Mouse (Mus musculus): ENCODE data around the gene Fkbp2. TPM values are rescaled to one million over a fixed set of nuclear protein-coding genes. Genes with fewer than 3 reads are reported as not detected.

Fkbp2 gene
- 88.3 and 101 TPM in 2 replicates for polyA plus RNA-seq (2015; fragmentation: Nextera tagmentation; extraction: Ambion mirVana)

DNA sequence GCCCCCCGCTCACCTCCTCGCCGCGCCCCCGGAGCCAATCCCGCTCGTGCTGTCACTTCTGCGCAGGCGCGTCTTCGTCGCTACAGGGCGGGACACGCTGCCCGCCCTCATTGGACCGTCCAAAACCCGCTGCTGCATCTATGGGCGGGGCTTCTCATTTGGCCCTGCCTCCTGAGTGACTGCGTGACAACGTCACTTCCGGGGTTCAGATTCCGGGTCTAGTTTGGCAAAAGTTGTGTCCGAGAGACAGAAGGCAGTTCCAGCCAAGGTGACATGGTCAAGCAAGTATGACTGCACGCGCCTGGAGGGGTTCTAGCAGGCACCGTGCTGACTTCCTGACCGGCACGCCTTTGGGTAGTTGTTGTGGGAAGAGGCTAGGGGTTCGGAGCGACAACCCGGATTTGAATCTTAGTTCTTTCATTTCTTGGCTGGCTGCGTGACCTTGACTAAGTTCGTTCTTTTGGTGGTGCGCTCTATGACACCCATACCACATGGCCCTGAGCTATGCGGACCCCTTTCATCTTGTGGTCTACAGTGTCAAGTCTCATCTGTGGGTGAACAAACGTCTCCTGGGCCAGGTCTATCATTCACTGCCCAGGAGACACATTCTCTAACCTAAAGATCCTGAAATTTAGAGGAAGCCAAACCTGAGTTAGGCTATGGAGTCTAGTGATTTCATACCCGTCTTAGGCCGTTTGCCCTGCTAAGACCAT lies at the start of gene Fkbp2:
TSS of gene Fkbp2 (minus strand) at position 121 of the 713 bp plus-strand sequence.
- Histone ChIP-seq H3K27me3 (no peaks in the 10 kb centered on the region), H3K4me2 (peak within 1 kb of the TSS; percentile 98), H3K4me1 (replicated peaks) (peaks cover 66% of the 10 kb centered on the region), H3K36me3 (replicated peaks) (peaks cover 50% of the 10 kb centered on the region), H3K9me3 (replicated peaks) (no peaks in the 10 kb centered on the region), H3K9ac (peak within 1 kb of the TSS; percentile 78), H3K4me3 (replicated peaks) (peak within 1 kb of the TSS; percentile 77), H3K27ac (replicated peaks) (peak within 1 kb of the TSS; percentile 91)
- WGBS (ENCODE audit: insufficient replicate concordance) = under 1% methylated on average over 38 of the region's 38 CpGs
- peak; percentile 83 for ATAC-seq (ENCODE audit: insufficient read depth)

DNA sequence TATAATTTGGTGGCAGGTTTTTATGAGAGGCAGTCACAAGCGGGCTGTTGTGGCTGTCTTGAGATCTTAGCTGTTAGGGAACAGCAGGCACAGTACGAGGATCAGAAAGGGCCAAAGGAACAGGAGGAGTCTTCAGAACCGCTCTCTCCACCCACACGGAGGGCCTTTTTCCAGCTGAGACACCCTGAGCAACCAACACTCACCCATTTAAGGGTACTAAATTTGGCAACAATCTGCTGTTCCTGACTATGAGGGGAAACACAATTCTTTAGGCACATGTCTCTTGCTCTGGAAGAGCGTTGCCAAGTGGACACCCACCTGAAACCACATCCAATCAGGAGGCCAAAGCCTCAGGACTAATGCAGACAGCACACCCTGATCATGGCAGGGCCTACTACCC lies 49.2 kb upstream of the Fkbp2 start:
- Histone ChIP-seq H3K27ac (replicated peaks) (no peak overlapping the region), H3K27me3 (no peaks in the 10 kb centered on the region), H3K36me3 (replicated peaks) (peaks cover 99% of the 10 kb centered on the region), H3K4me1 (replicated peaks) (no peaks in the 10 kb centered on the region), H3K9me3 (replicated peaks) (no peaks in the 10 kb centered on the region), H3K4me3 (replicated peaks) (no peak overlapping the region), H3K4me2 (no peak overlapping the region), H3K9ac (no peak overlapping the region)
- 86% methylated on average over 5 of the region's 5 CpGs for WGBS (ENCODE audit: insufficient replicate concordance)
- ATAC-seq (ENCODE audit: insufficient read depth) = no peak

DNA sequence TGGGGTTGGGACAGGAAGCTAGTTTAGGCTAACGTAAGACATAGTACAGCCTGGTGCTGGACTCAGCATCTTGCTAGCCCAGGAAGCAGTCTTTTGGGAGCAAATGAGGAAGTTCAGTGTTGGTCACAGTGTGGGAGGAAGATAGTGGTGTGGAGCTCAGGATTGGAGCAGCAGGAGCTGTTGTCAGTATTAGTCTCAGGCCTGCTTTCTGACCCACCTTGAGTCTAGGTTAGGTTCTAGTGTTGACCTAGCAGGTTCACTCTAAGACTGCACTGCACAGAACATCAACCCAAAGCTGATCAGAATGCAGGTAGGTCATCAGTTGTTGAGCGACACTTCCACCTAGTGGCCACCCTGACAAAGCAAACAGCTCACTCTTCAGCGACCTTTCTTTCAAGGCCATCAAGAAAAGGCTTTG lies 39.9 kb upstream of the Fkbp2 start:
- H3K9ac ChIP-seq = peak overlapping the region; percentile 84; the same call in 1 of the 2 replicates
- no peak for ATAC-seq (ENCODE audit: insufficient read depth)
- H3K4me1 ChIP-seq (replicated peaks) = peaks cover 46% of the 10 kb centered on the region
- peak overlapping the region; percentile 73 for H3K4me3 ChIP-seq (replicated peaks)
- 20% methylated on average over 3 of the region's 3 CpGs for WGBS (ENCODE audit: insufficient replicate concordance)
- H3K4me2 ChIP-seq = peak overlapping the region; percentile 88
- peaks cover 75% of the 10 kb centered on the region for H3K36me3 ChIP-seq (replicated peaks)
- no peaks in the 10 kb centered on the region for H3K9me3 ChIP-seq (replicated peaks)
- peak overlapping the region; percentile 92 for H3K27ac ChIP-seq (replicated peaks)
- H3K27me3 ChIP-seq = no peaks in the 10 kb centered on the region

DNA sequence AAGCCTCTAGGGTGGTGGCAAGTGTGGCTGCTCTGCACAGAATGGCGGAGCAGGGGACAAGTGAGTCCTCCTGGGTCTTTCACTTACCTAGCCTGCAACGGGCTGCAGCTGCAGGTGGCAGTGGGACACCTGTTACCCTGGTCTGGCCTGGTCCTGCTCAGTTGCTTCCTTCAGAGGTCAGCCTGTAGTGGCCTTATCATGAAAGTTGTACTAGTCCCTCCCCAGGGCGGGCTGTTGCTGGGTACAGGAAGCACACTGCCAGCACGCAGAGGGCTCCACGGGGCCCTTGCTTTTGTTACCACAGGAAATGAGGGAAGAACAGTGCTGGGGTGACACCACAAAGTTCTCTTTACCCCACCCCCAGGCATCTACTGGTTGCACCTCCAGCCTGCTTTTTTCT lies 38.9 kb upstream of the Fkbp2 start, which contains the start of gene Fermt3:
TSS of gene Fermt3 (minus strand) at position 279 of the 400 bp plus-strand sequence.
- H3K27ac ChIP-seq (replicated peaks) = peak within 1 kb of the TSS; percentile 92
- H3K36me3 ChIP-seq (replicated peaks) = peaks cover 72% of the 10 kb centered on the region
- no peaks in the 10 kb centered on the region for H3K27me3 ChIP-seq
- peak within 1 kb of the TSS; percentile 88 for H3K4me2 ChIP-seq
- peak within 1 kb of the TSS; percentile 84 for H3K9ac ChIP-seq
- no peaks in the 10 kb centered on the region for H3K9me3 ChIP-seq (replicated peaks)
- peak; percentile 82 for ATAC-seq (ENCODE audit: insufficient read depth)
- 12% methylated on average over 5 of the region's 5 CpGs for WGBS (ENCODE audit: insufficient replicate concordance)
- peak within 1 kb of the TSS; percentile 73 for H3K4me3 ChIP-seq (replicated peaks)
- H3K4me1 ChIP-seq (replicated peaks) = peaks cover 46% of the 10 kb centered on the region

DNA sequence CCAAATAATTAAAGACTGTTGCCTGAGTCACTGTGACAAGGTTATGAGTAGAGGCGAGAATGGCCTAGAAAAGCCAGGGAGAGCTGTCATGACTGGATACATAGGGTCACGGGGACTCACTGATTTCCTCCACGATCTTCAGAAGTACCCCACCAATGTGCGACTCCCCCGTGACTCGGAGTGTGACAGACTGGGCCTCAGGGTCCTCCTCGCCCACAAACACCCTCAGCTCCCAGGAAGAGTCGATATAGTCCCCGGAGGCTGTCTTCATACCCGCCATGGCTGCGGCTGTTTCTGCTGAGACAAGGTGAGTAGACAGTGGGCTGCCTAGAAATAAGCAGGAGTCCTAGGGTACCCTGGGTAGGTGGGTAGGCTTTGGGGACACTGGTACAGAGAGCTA lies 38.2 kb upstream of the Fkbp2 start:
- Histone ChIP-seq H3K36me3 (replicated peaks) (peaks cover 72% of the 10 kb centered on the region), H3K27ac (replicated peaks) (peak overlapping the region; percentile 92), H3K4me2 (peak overlapping the region; percentile 88), H3K4me3 (replicated peaks) (peak overlapping the region; percentile 73), H3K27me3 (no peaks in the 10 kb centered on the region), H3K4me1 (replicated peaks) (peaks cover 50% of the 10 kb centered on the region), H3K9me3 (replicated peaks) (no peaks in the 10 kb centered on the region), H3K9ac (peak overlapping the region; percentile 84)
- peak; percentile 4; the same call in 1 of the 2 replicates for ATAC-seq (ENCODE audit: insufficient read depth)
- 13% methylated on average over 11 of the region's 11 CpGs for WGBS (ENCODE audit: insufficient replicate concordance)

GRCm38 (mm10) chr19:7017541-7018457 lies 37.5 kb upstream of the Fkbp2 start:
- ATAC-seq (ENCODE audit: insufficient read depth) = peak; percentile 86
- peaks cover 72% of the 10 kb centered on the region for H3K36me3 ChIP-seq (replicated peaks)
- H3K27me3 ChIP-seq = no peaks in the 10 kb centered on the region
- peak overlapping the region; percentile 88 for H3K4me2 ChIP-seq
- peaks cover 50% of the 10 kb centered on the region for H3K4me1 ChIP-seq (replicated peaks)
- peak overlapping the region; percentile 84 for H3K9ac ChIP-seq
- WGBS (ENCODE audit: insufficient replicate concordance) = 16% methylated on average over 12 of the region's 12 CpGs
- H3K4me3 ChIP-seq (replicated peaks) = peak overlapping the region; percentile 73
- peak overlapping the region; percentile 92 for H3K27ac ChIP-seq (replicated peaks)
- H3K9me3 ChIP-seq (replicated peaks) = no peaks in the 10 kb centered on the region

GRCm38 (mm10) chr19:7014481-7015135 lies 34.3 kb upstream of the Fkbp2 start:
- 88% methylated on average over 20 of the region's 20 CpGs for WGBS (ENCODE audit: insufficient replicate concordance)
- ATAC-seq (ENCODE audit: insufficient read depth) = no peak
- Histone ChIP-seq H3K27ac (replicated peaks) (no peak overlapping the region), H3K36me3 (replicated peaks) (peaks cover 65% of the 10 kb centered on the region), H3K9me3 (replicated peaks) (no peaks in the 10 kb centered on the region), H3K27me3 (no peaks in the 10 kb centered on the region), H3K4me2 (no peak overlapping the region), H3K4me3 (replicated peaks) (no peak overlapping the region), H3K9ac (no peak overlapping the region), H3K4me1 (replicated peaks) (peaks cover 40% of the 10 kb centered on the region)

GRCm38 (mm10) chr19:7013984-7014383 lies 33.7 kb upstream of the Fkbp2 start:
- peaks cover 34% of the 10 kb centered on the region for H3K4me1 ChIP-seq (replicated peaks)
- ATAC-seq (ENCODE audit: insufficient read depth) = no peak
- 88% methylated on average over 9 of the region's 9 CpGs for WGBS (ENCODE audit: insufficient replicate concordance)

GRCm38 (mm10) chr19:7012426-7012825 lies 32.1 kb upstream of the Fkbp2 start:
- peaks cover 82% of the 10 kb centered on the region for H3K36me3 ChIP-seq (replicated peaks)
- H3K4me2 ChIP-seq = no peak overlapping the region
- H3K9ac ChIP-seq = no peak overlapping the region
- H3K27me3 ChIP-seq = no peaks in the 10 kb centered on the region
- peaks cover 20% of the 10 kb centered on the region for H3K4me1 ChIP-seq (replicated peaks)
- no peak overlapping the region for H3K4me3 ChIP-seq (replicated peaks)
- H3K9me3 ChIP-seq (replicated peaks) = no peaks in the 10 kb centered on the region
- H3K27ac ChIP-seq (replicated peaks) = no peak overlapping the region
- no peak for ATAC-seq (ENCODE audit: insufficient read depth)
- 74% methylated on average over 4 of the region's 4 CpGs for WGBS (ENCODE audit: insufficient replicate concordance)

More at GRCm38 (mm10) chr19:7013984-7014383, 33.7 kb upstream of the Fkbp2 start:
- Histone ChIP-seq H3K9ac (no peak overlapping the region), H3K27me3 (no peaks in the 10 kb centered on the region), H3K4me3 (replicated peaks) (no peak overlapping the region), H3K9me3 (replicated peaks) (no peaks in the 10 kb centered on the region), H3K4me2 (no peak overlapping the region), H3K27ac (replicated peaks) (no peak overlapping the region), H3K36me3 (replicated peaks) (peaks cover 69% of the 10 kb centered on the region)

- H3K4me3 ChIP-seq (replicated peaks) = no peak overlapping the region
- 0 out of 2 replicates have a peak, but pooled peaks cover 4% of the 10 kb centered on the region for H3K4me1 ChIP-seq (replicated peaks)
- no peaks in the 10 kb centered on the region for H3K9me3 ChIP-seq (replicated peaks)
- no peak for ATAC-seq (ENCODE audit: insufficient read depth)
- peaks cover 67% of the 10 kb centered on the region for H3K36me3 ChIP-seq (replicated peaks)
- H3K4me2 ChIP-seq = no peak overlapping the region
- H3K27me3 ChIP-seq = no peaks in the 10 kb centered on the region
- H3K27ac ChIP-seq (replicated peaks) = no peak overlapping the region
- H3K9ac ChIP-seq = no peak overlapping the region
- 83% methylated on average over 9 of the region's 9 CpGs for WGBS (ENCODE audit: insufficient replicate concordance)
Observed at GRCm38 (mm10) chr19:7006892-7007593, 26.7 kb upstream of the Fkbp2 start.
